Mouse (Mus musculus) cerebral cortex, adult 2 months (tissue): Measurements from ENCODE around the gene Sec14l5.

Experiments
- WGBS: fragments of 180-500 bp; shearing (Covaris S2); methylation state at CpG from one replicate; pipeline ENCODE4 v1.1.7; 2018; 5-methylcytosine and 5-hydroxymethylcytosine counted together

The Sec14l5 gene

GRCm38 (mm10) chr16:5153299-5154026, 6.6 kb downstream of the Sec14l5 start:
- WGBS, result 56% methylated on average over 6 of the region's 6 CpGs

DNA sequence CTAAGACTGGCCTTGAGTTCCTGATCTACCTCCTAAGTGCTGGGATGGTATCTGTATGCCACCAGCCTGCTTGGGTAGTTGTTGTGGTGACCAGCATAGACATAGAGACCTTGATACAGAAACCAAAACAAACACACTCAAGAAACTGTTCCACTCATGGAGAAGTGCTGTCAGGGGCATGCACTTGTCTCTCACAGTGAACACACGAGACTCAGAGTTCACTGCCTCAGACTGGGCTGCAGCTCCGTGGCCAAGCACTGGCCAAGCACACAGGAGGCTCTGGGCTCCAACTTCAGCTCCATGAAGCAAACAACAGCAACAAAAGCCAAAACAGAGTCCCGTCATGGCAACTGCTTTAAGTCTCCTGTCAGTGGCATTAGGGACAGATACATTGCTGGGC, 8.1 kb downstream of the Sec14l5 start:
- WGBS, result 69% methylated on average over 3 of the region's 3 CpGs

GRCm38 (mm10) chr16:5156495-5156894, 9.6 kb downstream of the Sec14l5 start:
- WGBS, result 77% methylated on average over 2 of the region's 2 CpGs

DNA sequence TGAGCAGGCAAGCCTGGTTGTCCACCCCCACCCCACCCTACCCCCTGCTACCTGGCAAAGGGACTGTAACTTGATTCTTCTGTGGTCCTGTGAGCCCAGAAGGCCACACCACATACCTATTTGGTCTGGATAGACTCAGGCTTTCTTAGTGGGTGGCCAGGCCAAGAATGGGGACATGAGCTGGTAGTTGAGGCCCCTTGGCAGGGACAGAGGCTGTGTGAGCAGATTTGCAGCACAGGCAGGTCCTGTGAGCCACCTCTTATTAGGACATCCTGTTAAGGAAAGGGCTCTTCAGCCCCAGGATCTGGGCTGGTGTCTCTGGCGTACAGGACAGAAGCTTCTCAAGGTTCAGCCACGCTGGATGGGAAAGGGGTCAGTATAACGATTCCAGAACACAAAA, 10.2 kb downstream of the Sec14l5 start:
- WGBS, result 86% methylated on average over 3 of the region's 3 CpGs

DNA sequence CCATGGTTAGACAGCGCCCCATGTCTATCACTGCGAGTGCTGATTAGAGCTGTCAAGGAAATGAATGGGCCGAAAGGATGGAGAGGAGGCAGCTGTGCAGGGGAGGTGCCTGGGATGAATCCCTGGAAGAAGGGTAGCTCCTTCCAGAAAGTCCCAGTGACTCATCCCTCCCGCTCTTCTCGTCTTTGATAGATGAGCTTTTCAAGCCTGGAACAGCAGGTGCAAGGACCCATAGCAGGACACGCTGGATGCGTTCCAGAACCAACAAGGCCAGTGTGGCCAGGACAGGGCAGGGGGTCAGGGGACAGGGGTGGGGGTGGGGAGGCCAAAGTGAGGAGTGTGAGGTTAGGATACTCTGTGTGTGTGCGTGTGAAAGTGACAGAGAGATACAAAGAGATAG, 12.3 kb downstream of the Sec14l5 start:
- 52% methylated on average over 8 of the region's 8 CpGs for WGBS

- WGBS, result 75% methylated on average over 6 of the region's 6 CpGs
These were observed 17.4 kb downstream of the Sec14l5 start for GRCm38 (mm10) chr16:5164327-5164726.

DNA sequence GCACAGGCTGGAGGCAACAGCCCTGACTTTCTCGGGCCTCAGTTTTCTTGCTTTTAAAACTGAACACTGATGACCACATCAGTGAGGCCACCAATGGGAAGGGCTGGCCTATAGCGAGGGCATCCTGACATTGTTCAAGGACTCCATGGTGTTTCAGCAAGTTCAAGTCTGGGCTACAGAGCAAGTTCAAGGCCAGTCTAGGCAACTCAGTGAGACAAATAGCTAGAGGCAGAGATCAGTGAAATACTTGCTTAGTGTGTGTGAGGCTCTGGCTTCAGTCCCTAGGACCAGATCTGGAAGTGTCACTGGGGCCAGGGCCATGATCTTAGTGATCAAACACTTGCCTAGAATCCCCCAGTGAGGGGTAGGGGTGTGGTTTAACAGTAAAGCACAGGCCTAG, 21.1 kb downstream of the Sec14l5 start:
- WGBS, result 89% methylated on average over 2 of the region's 2 CpGs

DNA sequence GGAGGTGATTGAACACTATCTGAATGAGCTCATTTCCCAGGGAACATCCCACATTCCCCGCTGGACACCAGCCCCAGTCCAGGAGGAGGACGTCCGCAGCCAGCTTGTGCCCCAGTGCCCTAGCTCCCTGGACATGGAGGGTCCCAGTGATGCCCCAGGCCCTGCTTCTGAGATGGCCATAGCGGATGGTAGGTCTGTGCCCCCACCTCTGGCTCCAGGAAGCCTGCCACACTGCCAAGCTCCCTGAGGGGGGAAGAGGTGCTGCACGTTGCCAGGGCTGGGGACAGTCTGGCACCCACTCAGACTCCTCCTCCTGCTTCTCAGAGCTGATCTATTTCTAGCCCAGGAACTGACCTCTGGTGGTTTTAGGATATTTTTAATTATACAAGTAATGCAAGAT, 21.9 kb downstream of the Sec14l5 start:
- 62% methylated on average over 5 of the region's 5 CpGs for WGBS

DNA sequence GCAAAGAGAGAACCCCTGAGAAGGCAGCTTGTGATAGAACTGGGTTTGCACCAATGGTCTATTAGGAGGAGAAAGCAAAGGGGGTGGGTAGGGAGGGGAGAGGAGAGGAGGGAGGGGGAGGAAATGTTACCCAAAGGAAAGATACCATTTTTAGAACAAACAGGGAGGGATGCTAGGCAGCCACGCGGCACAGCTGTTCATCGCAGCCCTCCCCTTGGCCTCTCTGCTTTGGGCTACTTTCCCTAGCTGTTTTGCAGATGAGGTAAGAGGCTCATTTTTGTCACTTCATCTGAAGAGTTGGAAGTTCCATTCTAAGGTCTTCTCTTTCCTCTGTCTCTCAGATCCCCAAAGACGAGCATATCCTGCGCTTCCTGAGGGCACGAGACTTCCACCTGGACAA, 25.7 kb downstream of the Sec14l5 start:
- WGBS, result 81% methylated on average over 6 of the region's 6 CpGs

- 87% methylated on average over 18 of the region's 18 CpGs for WGBS
These were observed 36.5 kb downstream of the Sec14l5 start for GRCm38 (mm10) chr16:5183310-5183975.

- 65% methylated on average over 8 of the region's 8 CpGs for WGBS
These were observed 37.2 kb downstream of the Sec14l5 start for GRCm38 (mm10) chr16:5184101-5184500.

- 52% methylated on average over 5 of the region's 5 CpGs for WGBS
These were observed 38.0 kb downstream of the Sec14l5 start for GRCm38 (mm10) chr16:5184956-5185355.

- WGBS, result 66% methylated on average over 7 of the region's 7 CpGs
These were observed 38.8 kb downstream of the Sec14l5 start for GRCm38 (mm10) chr16:5185691-5186090.

GRCm38 (mm10) chr16:5186234-5186633, 39.3 kb downstream of the Sec14l5 start:
- 37% methylated on average over 7 of the region's 7 CpGs for WGBS

- WGBS, result 39% methylated on average over 6 of the region's 6 CpGs
These were observed 48.2 kb downstream of the Sec14l5 start for GRCm38 (mm10) chr16:5195080-5195479.

- 15% methylated on average over 4 of the region's 4 CpGs for WGBS
These were observed 55.8 kb downstream of the Sec14l5 start for GRCm38 (mm10) chr16:5202681-5203080.

DNA sequence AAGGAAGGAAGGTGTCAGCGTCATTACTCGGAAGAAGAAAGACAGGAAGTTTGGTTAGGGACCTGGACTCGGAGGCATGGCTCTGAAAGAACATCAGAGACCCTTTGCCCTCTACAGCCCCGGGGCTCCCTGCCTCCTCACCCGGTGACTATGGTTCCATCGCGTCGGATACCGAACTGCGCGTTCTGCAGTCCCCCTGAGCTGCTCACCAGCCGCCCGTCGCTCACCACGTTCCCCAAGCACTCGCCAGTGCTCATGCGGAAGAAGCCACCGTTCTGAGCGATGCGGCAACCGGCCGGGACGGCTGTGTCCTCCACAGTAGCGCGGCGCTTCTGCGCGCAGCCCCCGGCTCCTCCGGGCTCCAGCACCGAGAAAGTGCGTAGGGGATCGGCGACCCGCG, 56.3 kb downstream of the Sec14l5 start:
- under 1% methylated on average over 36 of the region's 36 CpGs for WGBS

DNA sequence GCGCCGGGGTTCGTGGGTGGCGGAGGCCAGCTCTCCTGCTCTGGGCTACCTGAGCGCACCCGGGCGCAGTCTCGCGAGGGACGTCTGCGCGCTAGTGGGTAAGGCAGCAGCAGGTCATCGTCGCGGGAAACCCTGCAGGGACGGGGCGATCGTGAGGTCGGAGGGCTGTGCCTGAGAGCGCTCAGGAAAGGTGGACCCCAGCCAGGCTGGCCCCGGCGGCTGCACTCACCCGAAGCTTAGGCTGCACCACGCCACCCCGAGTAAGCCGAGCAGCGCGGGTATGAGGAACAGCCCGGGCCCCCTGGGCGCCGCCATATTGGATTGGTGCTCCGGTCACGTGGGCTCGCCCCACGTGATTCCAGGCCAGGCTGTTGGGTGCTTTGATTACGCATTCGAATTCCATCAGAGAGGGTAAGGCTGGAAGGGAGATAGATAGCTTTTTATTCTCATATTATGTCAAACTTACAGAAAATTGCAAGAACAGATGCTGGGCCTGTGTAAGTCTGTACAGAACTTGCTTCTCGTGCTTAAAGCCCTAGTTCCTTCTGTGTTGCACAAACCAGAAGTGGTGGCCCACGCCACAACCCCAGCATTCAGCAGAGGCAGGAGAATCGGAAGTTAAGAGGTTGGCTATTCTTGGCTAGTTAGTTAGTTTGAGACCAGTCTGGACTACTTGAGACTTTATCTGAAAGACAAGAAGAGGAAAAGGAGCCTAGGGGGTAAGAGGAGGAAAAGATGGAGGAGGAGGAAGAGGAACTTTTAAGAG, 56.9 kb downstream of the Sec14l5 start, which contains the start of gene Nagpa:
Gene Nagpa, minus strand, starts transcription at position 345 of the 766 bp plus-strand sequence.
- WGBS, result 3% methylated on average over 40 of the region's 40 CpGs

DNA sequence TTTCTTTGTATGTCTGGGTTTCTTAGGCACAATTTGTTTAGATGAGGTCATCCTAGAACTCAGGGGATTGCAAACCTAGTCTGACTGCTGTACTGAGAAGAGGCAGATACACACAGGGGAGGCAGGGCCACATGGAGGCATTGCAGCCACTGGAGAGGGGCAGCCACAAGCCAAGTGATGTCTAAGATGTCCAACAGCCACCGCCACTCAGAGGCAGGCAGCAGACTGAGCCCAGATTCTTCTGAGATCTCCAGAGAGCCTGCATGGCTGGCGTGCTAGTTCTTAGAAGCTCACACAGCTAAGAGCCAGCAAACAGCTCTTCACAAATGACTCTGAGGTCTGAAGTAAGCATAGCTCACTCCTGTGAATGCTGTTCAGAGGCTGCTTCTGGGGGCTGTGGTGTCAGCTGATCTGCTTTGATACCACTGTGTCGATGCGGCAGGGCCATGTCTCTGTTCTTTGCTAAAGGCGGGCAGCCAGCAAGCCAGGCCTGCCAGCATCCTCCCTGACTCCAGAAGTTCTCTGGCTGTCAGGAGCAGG, 58.6 kb downstream of the Sec14l5 start:
- 91% methylated on average over 5 of the region's 5 CpGs for WGBS

GRCm38 (mm10) chr16:5206051-5206450, 59.1 kb downstream of the Sec14l5 start:
- WGBS, result 68% methylated on average over 5 of the region's 5 CpGs

- 89% methylated on average over 2 of the region's 2 CpGs for WGBS
These were observed 63.5 kb downstream of the Sec14l5 start for GRCm38 (mm10) chr16:5210365-5210764.

GRCm38 (mm10) chr16:5212150-5212549, 65.2 kb downstream of the Sec14l5 start:
- 53% methylated on average over 3 of the region's 3 CpGs for WGBS
